Mouse (Mus musculus): ENCODE measurements around the gene Gm21904.
"Not testable (repeated sequence)": the region's sequence is repeated elsewhere in the genome, so short reads cannot be mapped to it uniquely, and the experiment has no call there.

Gene Gm21904

DNA sequence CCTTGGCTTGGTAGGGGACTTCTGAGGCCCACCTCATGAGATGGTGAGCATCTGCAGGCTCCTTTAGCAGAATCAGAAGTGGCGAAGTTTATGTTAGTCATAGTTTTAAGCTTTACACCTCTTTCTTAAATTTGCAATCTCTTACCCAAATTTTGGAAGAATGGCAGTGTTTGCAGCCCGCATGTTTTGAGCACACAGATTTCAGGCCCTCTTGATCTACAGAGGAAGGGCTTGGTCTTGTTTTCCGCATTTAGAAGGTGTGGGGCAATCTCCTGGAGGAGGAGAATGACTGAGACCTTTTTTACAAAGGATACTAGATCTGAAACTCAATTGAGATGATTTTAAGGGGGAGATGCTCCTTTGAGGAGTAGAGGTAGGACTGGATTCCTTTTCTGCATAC, at the start of gene Gm21904:
Gm21904 (minus strand) TSS at position 101 of the 400 bp plus-strand sequence.
- in situ Hi-C loops (cut with MboI, MseI), result not testable (repeated sequence)

DNA sequence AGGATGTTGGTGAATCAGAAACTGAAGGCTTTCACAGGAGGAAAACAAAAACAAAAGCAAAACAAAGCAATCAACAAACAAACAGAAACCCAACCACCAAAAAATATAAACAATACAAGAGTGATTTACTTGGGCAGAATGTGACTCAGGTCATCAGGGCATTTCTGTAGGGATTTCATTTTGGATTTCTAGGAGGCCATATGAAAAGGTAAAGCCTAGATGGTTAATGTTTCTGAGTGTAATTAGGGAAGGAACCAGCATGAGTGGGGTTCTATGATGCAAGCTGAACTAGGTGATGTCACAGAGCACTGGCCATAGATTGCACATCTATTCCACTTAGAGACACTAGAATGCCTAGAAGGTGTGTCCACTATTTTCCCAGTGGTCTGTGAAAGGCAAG, 28.4 kb upstream of the Gm21904 start, which contains the start of the genes Gm20772 and Gm20831:
Gm20772 (plus strand) TSS at position 301 of the 400 bp plus-strand sequence.
Gm20831 (plus strand) TSS at position 301 of the 400 bp plus-strand sequence.
- in situ Hi-C loops (cut with MboI, MseI), result not testable (repeated sequence)

All from regulatory T cell (primary cell).